Mouse (Mus musculus): ENCODE measurements at regions not wholly inside any gene's neighbourhood (a gene's known extent, or its start where the extent isn't known, plus 50 kb on each side); places are given as distances from the start of the nearest gene placed in this dataset.

- TF ChIP-seq CTCF (IDR thresholded peaks at IDR 0.05 in 2 of 3, conservative IDR thresholded peaks at IDR 0.05 in 1 of 3; ENCODE audit: control insufficient read depth in 1 of 3, insufficient read depth in 1 of 3, low read depth in 2 of 3, low read length in 3 of 3, poor library complexity in 1 of 3, severe bottlenecking in 1 of 3), result no peak
- no peak for TF ChIP-seq TCF12 (IDR thresholded peaks at IDR 0.05; ENCODE audit: low read depth, low read length)
- no peak for TF ChIP-seq POLR2AphosphoS2 (IDR thresholded peaks at IDR 0.05; ENCODE audit: low read length)
- TF ChIP-seq POLR2A (IDR thresholded peaks at IDR 0.05; ENCODE audit: control insufficient read depth in 1 of 2, insufficient read depth in 1 of 2, low read depth in 1 of 2, low read length in 2 of 2, poor library complexity in 1 of 2), result no peak
Observed at GRCm38 (mm10) chr10:126792371-126792835, 108.8 kb downstream of the Atp23 start.

Data from MEL (cell line).